Mouse (Mus musculus) thymus, adult 2 months (tissue): ENCODE measurements around the gene Nhlh1.

ENCODE experiments used
- CTCF ChIP-seq: fragments of 200-500 bp; IDR thresholded peaks from 2 replicates; pipeline ENCODE4 v1.5.1; 2012; ENCODE audit warnings: mild to moderate bottlenecking, control low read depth, low read length, moderate library complexity, borderline replicate concordance; ENCODE audit not compliant: control insufficient read depth, poor library complexity, insufficient read depth; ENCODE audit errors: extremely low read depth
- POLR2A ChIP-seq: fragments of 200-500 bp; IDR thresholded peaks from 2 replicates; pipeline ENCODE4 v1.6.1; 2012; ENCODE audit warnings: mild to moderate bottlenecking, low read length, control low read depth, moderate library complexity; ENCODE audit not compliant: control insufficient read depth, poor library complexity, insufficient read depth; ENCODE audit errors: extremely low read depth

DNA sequence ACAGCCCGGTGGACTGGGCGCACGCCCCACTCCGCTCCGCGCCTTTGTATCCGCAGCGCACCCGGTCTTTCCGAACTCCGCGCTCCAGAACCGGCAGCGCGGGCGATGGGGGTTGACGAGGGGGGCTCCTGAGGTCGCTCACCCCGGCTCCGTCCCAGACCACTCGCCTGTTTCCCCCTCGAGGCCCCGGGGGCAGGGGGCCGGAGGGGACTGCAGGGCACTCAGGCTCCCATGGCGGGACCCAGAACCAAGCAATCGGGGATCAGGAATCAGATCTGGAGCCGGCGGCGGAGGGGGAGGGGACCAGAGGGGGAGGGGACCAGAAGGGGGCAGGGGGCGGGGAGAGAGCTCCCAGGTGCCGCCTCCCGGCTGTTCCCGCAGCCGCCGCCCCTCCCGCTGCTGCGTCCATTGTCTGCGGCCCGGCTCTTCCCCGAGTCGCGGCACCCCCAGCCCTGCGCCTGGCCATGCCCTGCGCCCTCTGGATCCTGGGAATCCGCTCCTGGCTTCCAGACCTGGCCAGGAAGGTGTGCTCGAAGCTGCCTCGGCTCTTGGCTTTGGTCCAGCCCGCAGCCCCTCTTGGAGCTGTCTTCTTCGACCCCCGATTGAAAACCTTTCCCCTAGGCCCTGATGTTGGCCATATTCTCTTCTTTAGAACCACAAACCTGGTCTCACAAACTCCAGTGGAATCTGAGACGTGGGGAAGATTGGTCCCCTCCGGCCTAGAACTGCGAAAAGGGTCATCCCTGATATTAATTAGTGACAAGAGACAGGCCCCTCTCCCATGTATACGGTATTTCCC is 30.2 kb downstream of the Nhlh1 start:
- TF ChIP-seq POLR2A = peak; percentile 50; the same call in 1 of the 2 replicates
- TF ChIP-seq CTCF = no peak
